Mouse (Mus musculus) MEL (cell line): Measurements from ENCODE around the gene Nlrc4. TPM values are rescaled to one million over a fixed set of nuclear protein-coding genes. Genes with fewer than 3 reads are reported as not detected.

Source experiments
- DNase-seq: peaks from one replicate; pipeline ENCODE4 v3.0.0; 2011; ENCODE audit warnings: low read depth, low spot score
- H3K27ac ChIP-seq: 2 replicates; pipeline ENCODE4 v1.5.1; 2012; ENCODE audit warnings: low read depth, mild to moderate bottlenecking, control low read depth, low read length, moderate library complexity; ENCODE audit not compliant: control insufficient read depth
- H3K27me3 ChIP-seq, 2 experiments: fragments of 150-350 bp in 1 of 2; sonication (generic) in 1 of 2; 2 replicates each; pipeline ENCODE4 v1.6.1; 2012; ENCODE audit warnings: low read length in 2 of 2, mild to moderate bottlenecking in 2 of 2, improper control_type of control experiment in 1 of 2, moderate library complexity in 1 of 2; ENCODE audit not compliant: insufficient read depth in 2 of 2, control insufficient read depth in 1 of 2
- H3K36me3 ChIP-seq, 2 experiments: 2 replicates each; pipeline ENCODE4 v1.6.1; 2012 to 2014; ENCODE audit warnings: low read length in 2 of 2, improper control_type of control experiment in 1 of 2, inconsistent platforms in 1 of 2, mild to moderate bottlenecking in 1 of 2; ENCODE audit not compliant: insufficient read depth in 2 of 2, control insufficient read depth in 1 of 2
- H3K4me1 ChIP-seq, 2 experiments: fragments of 150-350 bp in 1 of 2; sonication (generic) in 1 of 2; 2 replicates each; pipeline ENCODE4 v1.6.1; 2012; ENCODE audit warnings: low read length in 2 of 2, improper control_type of control experiment in 1 of 2, mild to moderate bottlenecking in 1 of 2; ENCODE audit not compliant: insufficient read depth in 2 of 2, control insufficient read depth in 1 of 2
- H3K4me3 ChIP-seq, 2 experiments: fragments of 150-350 bp in 1 of 2; sonication (generic) in 1 of 2; 2 replicates each; pipeline ENCODE4 v1.5.1; 2012; ENCODE audit warnings: low read depth in 2 of 2, low read length in 2 of 2, mild to moderate bottlenecking in 2 of 2, moderate library complexity in 2 of 2, control low read depth in 1 of 2, improper control_type of control experiment in 1 of 2; ENCODE audit not compliant: control insufficient read depth in 1 of 2, insufficient read depth in 1 of 2
- H3K79me2 ChIP-seq: 2 replicates; pipeline ENCODE4 v1.6.1; 2012; ENCODE audit warnings: mild to moderate bottlenecking, low read length, moderate library complexity; ENCODE audit not compliant: control insufficient read depth, poor library complexity, insufficient read depth
- H3K9ac ChIP-seq: 2 replicates; pipeline ENCODE4 v1.6.1; 2012; ENCODE audit warnings: low read depth, mild to moderate bottlenecking, control low read depth, low read length, moderate library complexity; ENCODE audit not compliant: control insufficient read depth, poor library complexity, severe bottlenecking
- H3K9me3 ChIP-seq: fragments of 150-350 bp; sonication (generic); replicated peaks from 2 replicates; pipeline ENCODE4 v1.6.1; 2012; ENCODE audit warnings: mild to moderate bottlenecking, low read length, improper control_type of control experiment, moderate library complexity; ENCODE audit not compliant: insufficient read depth
- CHD1 ChIP-seq: IDR thresholded peaks from 2 replicates; pipeline ENCODE4 v1.6.1; 2012; ENCODE audit warnings: low read depth, mild to moderate bottlenecking, inconsistent platforms, low read length, improper control_type of control experiment
- CHD2 ChIP-seq: IDR thresholded peaks from 2 replicates; pipeline ENCODE4 v1.6.1; 2011; ENCODE audit warnings: low read length, improper control_type of control experiment
- CTCF ChIP-seq, 3 experiments: IDR thresholded peaks in 2 of 3; conservative IDR thresholded peaks in 1 of 3; 2 replicates each; pipeline ENCODE4 v1.5.1; 2011 to 2012; ENCODE audit warnings: low read length in 3 of 3, low read depth in 2 of 3, mild to moderate bottlenecking in 2 of 3, improper control_type of control experiment in 1 of 3, inconsistent platforms in 1 of 3, mixed read lengths in 1 of 3, moderate library complexity in 1 of 3; ENCODE audit not compliant: control insufficient read depth in 1 of 3, insufficient read depth in 1 of 3, poor library complexity in 1 of 3, severe bottlenecking in 1 of 3
- ELF1 ChIP-seq: IDR thresholded peaks from 2 replicates; pipeline ENCODE4 v1.6.1; 2014; ENCODE audit warnings: low read depth, mild to moderate bottlenecking, inconsistent platforms, low read length, improper control_type of control experiment, moderate library complexity
- EP300 ChIP-seq, 2 experiments: IDR thresholded peaks; 2 replicates each; pipeline ENCODE4 v1.6.1; 2011; ENCODE audit warnings: improper control_type of control experiment in 2 of 2, low read length in 2 of 2, low read depth in 1 of 2, mild to moderate bottlenecking in 1 of 2
- GABPA ChIP-seq: IDR thresholded peaks from 2 replicates; pipeline ENCODE4 v1.6.1; 2012; ENCODE audit warnings: low read depth, mild to moderate bottlenecking, inconsistent platforms, low read length, improper control_type of control experiment, moderate library complexity
- GATA1 ChIP-seq: IDR thresholded peaks from 2 replicates; pipeline ENCODE4 v1.6.1; 2011; ENCODE audit warnings: low read depth, low read length, improper control_type of control experiment
- HCFC1 ChIP-seq: IDR thresholded peaks from 2 replicates; pipeline ENCODE4 v1.6.1; 2012; ENCODE audit warnings: low read depth, mild to moderate bottlenecking, inconsistent platforms, low read length, improper control_type of control experiment, moderate library complexity
- JUND ChIP-seq: IDR thresholded peaks from 2 replicates; pipeline ENCODE4 v1.6.1; 2011; ENCODE audit warnings: low read depth, mild to moderate bottlenecking, improper control_type of control experiment, low read length
- KAT2A ChIP-seq: conservative IDR thresholded peaks from 2 replicates; pipeline ENCODE4 v1.6.1; 2012; ENCODE audit warnings: low read depth, low read length, improper control_type of control experiment, inconsistent platforms
- MAFK ChIP-seq: IDR thresholded peaks from 2 replicates; pipeline ENCODE4 v1.6.1; 2011; ENCODE audit warnings: low read depth, mild to moderate bottlenecking, low read length, improper control_type of control experiment, borderline replicate concordance
- MAZ ChIP-seq: IDR thresholded peaks from 2 replicates; pipeline ENCODE4 v1.6.1; 2012; ENCODE audit warnings: low read depth, mild to moderate bottlenecking, inconsistent platforms, low read length, improper control_type of control experiment
- MYB ChIP-seq: IDR thresholded peaks from 2 replicates; pipeline ENCODE4 v1.6.1; 2011; ENCODE audit warnings: mild to moderate bottlenecking, low read depth, low read length, improper control_type of control experiment
- MYC ChIP-seq: IDR thresholded peaks from 2 replicates; pipeline ENCODE4 v1.6.1; 2011; ENCODE audit warnings: low read depth, mild to moderate bottlenecking, low read length, improper control_type of control experiment, moderate library complexity
- NRF1 ChIP-seq: IDR thresholded peaks from 2 replicates; pipeline ENCODE4 v1.6.1; 2014; ENCODE audit warnings: low read depth, mild to moderate bottlenecking, inconsistent platforms, low read length, improper control_type of control experiment, moderate library complexity; ENCODE audit not compliant: poor library complexity, insufficient read depth, severe bottlenecking
- POLR2AphosphoS2 ChIP-seq: IDR thresholded peaks from 2 replicates; pipeline ENCODE4 v1.6.1; 2011; ENCODE audit warnings: low read length, improper control_type of control experiment
- POLR2AphosphoS5 ChIP-seq: IDR thresholded peaks from 2 replicates; pipeline ENCODE4 v1.6.1; 2012; ENCODE audit warnings: low read depth, borderline replicate concordance, mild to moderate bottlenecking, inconsistent platforms, low read length, moderate library complexity, mixed read lengths
- RCOR1 ChIP-seq: IDR thresholded peaks from 2 replicates; pipeline ENCODE4 v1.6.1; 2012; ENCODE audit warnings: low read depth, mild to moderate bottlenecking, inconsistent platforms, low read length, improper control_type of control experiment
- SMC3 ChIP-seq: IDR thresholded peaks from 2 replicates; pipeline ENCODE4 v1.6.1; 2011; ENCODE audit warnings: low read depth, low read length, improper control_type of control experiment
- TAL1 ChIP-seq: IDR thresholded peaks from 2 replicates; pipeline ENCODE4 v1.6.1; 2012; ENCODE audit warnings: mild to moderate bottlenecking, inconsistent platforms, low read length, moderate library complexity, mixed read lengths
- TCF12 ChIP-seq: IDR thresholded peaks from 2 replicates; pipeline ENCODE4 v1.6.1; 2014; ENCODE audit warnings: low read depth, mild to moderate bottlenecking, inconsistent platforms, low read length, improper control_type of control experiment, moderate library complexity
- UBTF ChIP-seq: IDR thresholded peaks from 2 replicates; pipeline ENCODE4 v1.6.1; 2012; ENCODE audit warnings: low read depth, mild to moderate bottlenecking, inconsistent platforms, low read length, improper control_type of control experiment, moderate library complexity, borderline replicate concordance; ENCODE audit not compliant: insufficient read depth
- USF1 ChIP-seq: IDR thresholded peaks from 2 replicates; pipeline ENCODE4 v1.6.1; 2014; ENCODE audit warnings: low read depth, mild to moderate bottlenecking, inconsistent platforms, low read length, improper control_type of control experiment, moderate library complexity
- USF2 ChIP-seq, 2 experiments: IDR thresholded peaks; 2 replicates each; pipeline ENCODE4 v1.6.1; 2011 to 2012; ENCODE audit warnings: improper control_type of control experiment in 2 of 2, low read length in 2 of 2, borderline replicate concordance in 1 of 2, inconsistent platforms in 1 of 2, low read depth in 1 of 2, mild to moderate bottlenecking in 1 of 2; ENCODE audit not compliant: insufficient read depth in 1 of 2
- ZC3H11A ChIP-seq: IDR thresholded peaks from 2 replicates; pipeline ENCODE4 v1.6.1; 2012; ENCODE audit warnings: low read depth, mild to moderate bottlenecking, inconsistent platforms, low read length, improper control_type of control experiment
- ZMIZ1 ChIP-seq: IDR thresholded peaks from 2 replicates; pipeline ENCODE4 v1.6.1; 2012; ENCODE audit warnings: low read depth, mild to moderate bottlenecking, inconsistent platforms, low read length, improper control_type of control experiment, moderate library complexity
- ZNF384 ChIP-seq: IDR thresholded peaks from 2 replicates; pipeline ENCODE4 v1.6.1; 2012; ENCODE audit warnings: low read depth, mild to moderate bottlenecking, inconsistent platforms, low read length, improper control_type of control experiment
- polyA plus RNA-seq, 2 experiments: library from polyadenylated mRNA; stranded (reverse) in 1 of 2; unstranded in 1 of 2; fragments of >175 nt in 1 of 2; fragments of >200 nt in 1 of 2; gene quantifications; 2 replicates each; pipeline versions ENCODE4 v1.2.1 to v1.2.4; 2012; ENCODE audit warnings: low replicate concordance in 2 of 2, low read depth in 1 of 2; ENCODE audit not compliant: insufficient read length in 2 of 2, insufficient read depth in 1 of 2, missing spikeins in 1 of 2
- total RNA-seq: library from RNA; depleted of rRNA; stranded (reverse); fragments of 300-350 nt; gene quantifications from 2 replicates; pipeline ENCODE4 v1.2.3, GENCODE M21; 2012

Nlrc4 gene
- total and polyA plus RNA-seq, 3 experiments, result 0.04 to 0.47 TPM; not detected in 1

- TF ChIP-seq SMC3, result no peak
- no peak for TF ChIP-seq POLR2AphosphoS2
- TF ChIP-seq EP300 (IDR thresholded peaks at IDR 0.05; ENCODE audit: low read depth in 1 of 2, low read length in 2 of 2), result no peak
- TF ChIP-seq ZC3H11A, result no peak
- no peak for TF ChIP-seq ZMIZ1
- no peak for TF ChIP-seq MAZ
- no peak for TF ChIP-seq CHD1
- TF ChIP-seq TAL1, result no peak
- TF ChIP-seq MYB, result no peak
- no peak for TF ChIP-seq CHD2
- no peak for TF ChIP-seq MYC
- TF ChIP-seq ELF1, result no peak
- TF ChIP-seq NRF1, result no peak
- TF ChIP-seq HCFC1, result no peak
- no peak for TF ChIP-seq CTCF (IDR thresholded peaks at IDR 0.05 in 2 of 3, conservative IDR thresholded peaks at IDR 0.05 in 1 of 3; ENCODE audit: control insufficient read depth in 1 of 3, insufficient read depth in 1 of 3, low read depth in 2 of 3, low read length in 3 of 3, poor library complexity in 1 of 3, severe bottlenecking in 1 of 3)
- TF ChIP-seq POLR2AphosphoS5, result no peak
- no peak for TF ChIP-seq GATA1
- no peak for TF ChIP-seq TCF12
- Histone ChIP-seq H3K27ac (no peak overlapping the region), H3K4me3 (no peak overlapping the region)
Observed at GRCm38 (mm10) chr17:74430074-74430473, 28.9 kb downstream of the Nlrc4 start.

GRCm38 (mm10) chr17:74424401-74425005, 34.4 kb downstream of the Nlrc4 start:
- Histone ChIP-seq H3K36me3 (no peaks in the 10 kb centered on the region; a peak in 2 of 4 replicates), H3K27ac (no peak overlapping the region), H3K9me3 (no peaks in the 10 kb centered on the region), H3K4me1 (no peaks in the 10 kb centered on the region; a peak in 1 of 4 replicates), H3K4me3 (no peak overlapping the region), H3K27me3 (no peaks in the 10 kb centered on the region), H3K9ac (no peak overlapping the region), H3K79me2 (no peaks in the 10 kb centered on the region)
- TF ChIP-seq POLR2AphosphoS5 (no peak), CHD1 (no peak), ZNF384 (no peak), JUND (no peak), CHD2 (no peak), GABPA (no peak), TCF12 (no peak), CTCF (IDR thresholded peaks at IDR 0.05 in 2 of 3, conservative IDR thresholded peaks at IDR 0.05 in 1 of 3; ENCODE audit: control insufficient read depth in 1 of 3, insufficient read depth in 1 of 3, low read depth in 2 of 3, low read length in 3 of 3, poor library complexity in 1 of 3, severe bottlenecking in 1 of 3) (no peak), SMC3 (no peak), RCOR1 (no peak), USF2 (IDR thresholded peaks at IDR 0.05; ENCODE audit: borderline replicate concordance in 1 of 2, insufficient read depth in 1 of 2, low read depth in 1 of 2, low read length in 2 of 2) (no peak), EP300 (IDR thresholded peaks at IDR 0.05; ENCODE audit: low read depth in 1 of 2, low read length in 2 of 2) (no peak), USF1 (no peak), MAFK (no peak), POLR2AphosphoS2 (no peak), UBTF (no peak), KAT2A (no peak)
- DNase-seq, result peak; percentile 20

More at GRCm38 (mm10) chr17:74430074-74430473, 28.9 kb downstream of the Nlrc4 start:
- Histone ChIP-seq H3K4me1 (no peaks in the 10 kb centered on the region; a peak in 1 of 4 replicates), H3K27me3 (no peaks in the 10 kb centered on the region), H3K9me3 (no peaks in the 10 kb centered on the region), H3K9ac (no peak overlapping the region), H3K36me3 (no peaks in the 10 kb centered on the region), H3K79me2 (no peaks in the 10 kb centered on the region)
- DNase-seq, result no peak
